Mouse (Mus musculus) midbrain, embryonic 16.5 days (tissue): Measurements from ENCODE around the gene Cttnbp2nl. TPM values are rescaled to one million over a fixed set of nuclear protein-coding genes. Genes with fewer than 3 reads are reported as not detected.

Source experiments
- ATAC-seq: fragments of 200-750 bp; cut with Nextera tagmentation; 2 replicates; pipeline ENCODE4 v1.8.0; 2017; ENCODE audit warnings: moderate TSS enrichment
- H3K27ac ChIP-seq: fragments of 300-500 bp; sonication (generic); 2 replicates; pipeline ENCODE4 v1.5.1; 2014; ENCODE audit warnings: mild to moderate bottlenecking, low read length, mixed read lengths
- H3K27me3 ChIP-seq: fragments of 300-500 bp; sonication (generic); 2 replicates; pipeline ENCODE4 v1.6.1; 2014; ENCODE audit warnings: low read depth, low read length, mixed read lengths; ENCODE audit not compliant: control insufficient read depth, insufficient read depth
- H3K36me3 ChIP-seq: fragments of 300-500 bp; sonication (generic); 2 replicates; pipeline ENCODE4 v1.6.1; 2014; ENCODE audit warnings: mild to moderate bottlenecking, low read length, moderate library complexity, mixed read lengths; ENCODE audit not compliant: control insufficient read depth, insufficient read depth
- H3K4me1 ChIP-seq: fragments of 300-500 bp; sonication (generic); 2 replicates; pipeline ENCODE4 v1.6.1; 2014; ENCODE audit warnings: mild to moderate bottlenecking, low read length, mixed read lengths; ENCODE audit not compliant: control insufficient read depth, insufficient read depth
- H3K4me2 ChIP-seq: fragments of 300-500 bp; sonication (generic); 2 replicates; pipeline ENCODE4 v1.6.1; 2014; ENCODE audit warnings: mild to moderate bottlenecking, low read length, mixed read lengths
- H3K4me3 ChIP-seq: fragments of 300-500 bp; sonication (generic); 2 replicates; pipeline ENCODE4 v1.5.1; 2014; ENCODE audit warnings: low read depth, mild to moderate bottlenecking, low read length, moderate library complexity, mixed read lengths
- H3K9ac ChIP-seq: fragments of 300-500 bp; sonication (generic); 2 replicates; pipeline ENCODE4 v1.6.1; 2014; ENCODE audit warnings: low read depth, low read length, mixed read lengths
- H3K9me3 ChIP-seq: fragments of 300-500 bp; sonication (generic); replicated peaks from 2 replicates; pipeline ENCODE4 v1.6.1; 2014; ENCODE audit warnings: mild to moderate bottlenecking, low read length, mixed read lengths; ENCODE audit not compliant: control insufficient read depth, poor library complexity, severe bottlenecking
- WGBS: fragments of 180-500 bp; shearing (Covaris S2); extraction: QIAGEN DNeasy Blood & Tissue Kit; methylation state at CpG from one replicate; pipeline ENCODE4 v1.1.7; 2014; 5-methylcytosine and 5-hydroxymethylcytosine counted together
- polyA plus RNA-seq: library from polyadenylated mRNA; unstranded; fragments of >200 nt; fragmentation: Nextera tagmentation; extraction: Ambion mirVana; gene quantifications from 2 replicates; pipeline ENCODE4 v1.2.1, GENCODE M21; 2015

Gene Cttnbp2nl
- polyA plus RNA-seq, 1 experiment from 2014 or later: 57.9 TPM

DNA sequence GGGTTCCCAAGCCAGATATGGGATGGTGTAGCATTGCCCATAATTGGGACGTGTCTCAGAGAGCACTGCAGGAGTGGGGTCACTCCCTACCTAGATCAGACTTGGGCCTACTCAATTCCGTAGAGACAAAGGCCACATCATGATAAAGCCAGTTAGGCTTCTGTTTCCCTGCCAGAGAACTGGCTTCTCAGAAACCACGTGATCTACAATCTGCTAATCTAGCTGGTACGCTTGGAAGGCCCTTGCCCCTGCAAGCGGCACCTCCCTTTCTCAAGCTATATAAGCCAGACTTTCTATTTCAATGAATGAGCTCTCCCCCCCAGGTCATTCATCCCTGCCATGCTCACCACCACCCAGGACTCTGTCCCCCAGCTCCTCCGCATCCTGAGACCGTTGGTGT lies 37.2 kb upstream of the Cttnbp2nl start:
- Histone ChIP-seq H3K36me3 (no peaks in the 10 kb centered on the region), H3K4me3 (no peak overlapping the region), H3K9ac (no peak overlapping the region), H3K9me3 (no peaks in the 10 kb centered on the region), H3K4me2 (no peak overlapping the region), H3K27me3 (no peaks in the 10 kb centered on the region), H3K27ac (no peak overlapping the region), H3K4me1 (0 out of 2 replicates have a peak, but pooled peaks cover 2% of the 10 kb centered on the region)
- WGBS: 94% methylated on average over 7 of the region's 7 CpGs
- no peak for ATAC-seq

- no peak overlapping the region for H3K9ac ChIP-seq
- 0 out of 2 replicates have a peak, but pooled peaks cover under 1% of the 10 kb centered on the region for H3K4me1 ChIP-seq
- no peak overlapping the region for H3K4me3 ChIP-seq
- no peaks in the 10 kb centered on the region for H3K27me3 ChIP-seq
- no peaks in the 10 kb centered on the region for H3K9me3 ChIP-seq
- H3K27ac ChIP-seq: no peak overlapping the region
- ATAC-seq: no peak
- H3K36me3 ChIP-seq: no peaks in the 10 kb centered on the region
- no peak overlapping the region for H3K4me2 ChIP-seq
- 90% methylated on average over 2 of the region's 2 CpGs for WGBS
These were observed 35.7 kb upstream of the Cttnbp2nl start for GRCm38 (mm10) chr3:105088638-105089037.

GRCm38 (mm10) chr3:105087344-105087743 lies 34.4 kb upstream of the Cttnbp2nl start:
- Histone ChIP-seq H3K4me1 (no peaks in the 10 kb centered on the region), H3K27me3 (no peaks in the 10 kb centered on the region), H3K36me3 (no peaks in the 10 kb centered on the region), H3K4me3 (no peak overlapping the region), H3K27ac (no peak overlapping the region), H3K9ac (no peak overlapping the region), H3K4me2 (no peak overlapping the region), H3K9me3 (no peaks in the 10 kb centered on the region)
- no peak for ATAC-seq
- WGBS: 69% methylated on average over 3 of the region's 3 CpGs

- Histone ChIP-seq H3K4me1 (0 out of 2 replicates have a peak, but pooled peaks cover 4% of the 10 kb centered on the region), H3K9me3 (no peaks in the 10 kb centered on the region), H3K27me3 (no peaks in the 10 kb centered on the region), H3K4me3 (no peak overlapping the region), H3K27ac (no peak overlapping the region), H3K9ac (no peak overlapping the region; the same call in 1 of the 2 replicates), H3K36me3 (no peaks in the 10 kb centered on the region), H3K4me2 (peak overlapping the region; percentile 27; the same call in 1 of the 2 replicates)
- 14% methylated on average over 7 of the region's 7 CpGs for whole genome bisulfite sequencing
- ATAC-seq: peak; percentile 96
These were observed 25.4 kb upstream of the Cttnbp2nl start for GRCm38 (mm10) chr3:105078231-105078826.

DNA sequence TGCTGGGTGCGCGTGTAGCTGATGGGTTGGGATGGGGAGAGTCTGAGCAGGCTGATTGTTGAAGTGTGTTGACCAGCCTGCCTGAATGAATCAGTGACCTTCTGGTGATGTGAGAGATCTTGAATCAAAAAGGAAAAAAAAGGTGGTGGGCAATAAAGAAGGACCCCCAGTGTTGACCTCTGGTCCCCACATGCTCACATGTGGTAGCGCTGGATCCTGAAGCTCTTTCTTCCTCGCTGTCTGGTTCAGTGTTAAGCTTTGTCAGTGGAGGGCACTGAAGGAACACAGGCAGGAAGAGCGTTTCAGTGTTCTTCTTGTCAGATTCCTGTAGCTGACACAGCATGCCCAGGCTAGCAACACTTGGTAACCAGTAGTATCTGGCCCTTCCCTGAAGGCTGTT lies 22.9 kb upstream of the Cttnbp2nl start:
- Histone ChIP-seq H3K4me2 (no peak overlapping the region), H3K36me3 (no peaks in the 10 kb centered on the region), H3K27ac (no peak overlapping the region), H3K4me3 (no peak overlapping the region), H3K9ac (no peak overlapping the region), H3K9me3 (no peaks in the 10 kb centered on the region), H3K4me1 (0 out of 2 replicates have a peak, but pooled peaks cover 4% of the 10 kb centered on the region), H3K27me3 (no peaks in the 10 kb centered on the region)
- 90% methylated on average over 5 of the region's 5 CpGs for WGBS
- ATAC-seq: no peak

DNA sequence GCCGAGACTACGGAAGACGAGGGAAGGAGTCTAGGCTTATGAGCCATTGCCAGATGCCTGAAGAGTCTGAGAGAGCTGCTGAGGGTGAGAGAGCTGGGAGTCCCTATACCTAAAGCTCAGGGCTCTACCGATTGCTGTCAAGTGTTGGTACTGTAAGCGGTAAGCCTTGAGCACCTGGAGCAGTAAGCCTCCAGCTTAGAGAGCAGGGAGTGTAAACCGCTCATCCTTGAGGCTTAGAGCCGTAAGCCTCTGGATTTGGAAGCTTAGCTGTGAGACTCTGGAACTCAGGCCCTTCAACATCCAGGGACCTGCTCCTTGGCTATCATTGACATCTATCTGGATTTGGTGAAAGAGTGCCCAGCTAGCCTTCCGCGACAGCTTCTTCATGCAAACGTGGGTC lies 19.6 kb upstream of the Cttnbp2nl start:
- Histone ChIP-seq H3K9ac (no peak overlapping the region), H3K4me2 (no peak overlapping the region), H3K4me3 (no peak overlapping the region), H3K36me3 (no peaks in the 10 kb centered on the region), H3K4me1 (no peaks in the 10 kb centered on the region), H3K27me3 (no peaks in the 10 kb centered on the region), H3K9me3 (no peaks in the 10 kb centered on the region), H3K27ac (no peak overlapping the region)
- no peak for ATAC-seq
- 93% methylated on average over 10 of the region's 10 CpGs for WGBS

GRCm38 (mm10) chr3:105071251-105071650 lies 18.3 kb upstream of the Cttnbp2nl start:
- Histone ChIP-seq H3K4me2 (no peak overlapping the region), H3K9ac (no peak overlapping the region), H3K4me3 (no peak overlapping the region), H3K27me3 (no peaks in the 10 kb centered on the region), H3K9me3 (no peaks in the 10 kb centered on the region), H3K4me1 (no peaks in the 10 kb centered on the region), H3K27ac (no peak overlapping the region), H3K36me3 (no peaks in the 10 kb centered on the region)
- no peak for ATAC-seq
- 94% methylated on average over 5 of the region's 5 CpGs for WGBS

DNA sequence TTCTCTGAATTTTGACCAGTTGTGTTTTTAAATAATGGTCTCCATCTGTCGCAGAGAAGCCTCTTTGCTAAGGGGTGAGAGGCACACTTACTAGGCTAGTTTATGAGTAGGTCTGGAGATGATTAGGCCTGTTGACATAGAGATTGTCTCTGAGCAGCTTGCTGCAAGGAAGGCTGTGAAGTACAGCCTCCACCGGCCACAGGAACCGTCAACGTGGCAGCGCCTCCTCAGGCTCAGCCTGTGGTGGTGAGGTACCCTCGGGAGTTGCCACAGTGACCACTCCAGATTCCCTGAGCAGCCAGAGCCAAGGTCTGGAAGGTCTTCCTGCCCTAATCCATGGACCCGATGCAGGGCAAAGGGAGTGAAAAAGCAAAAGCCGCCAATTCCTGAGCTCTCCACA lies 17.6 kb upstream of the Cttnbp2nl start:
- Histone ChIP-seq H3K27ac (no peak overlapping the region), H3K36me3 (no peaks in the 10 kb centered on the region), H3K4me3 (no peak overlapping the region), H3K4me2 (no peak overlapping the region), H3K4me1 (no peaks in the 10 kb centered on the region), H3K27me3 (no peaks in the 10 kb centered on the region), H3K9me3 (no peaks in the 10 kb centered on the region), H3K9ac (no peak overlapping the region)
- no peak for ATAC-seq
- WGBS: 72% methylated on average over 8 of the region's 8 CpGs

DNA sequence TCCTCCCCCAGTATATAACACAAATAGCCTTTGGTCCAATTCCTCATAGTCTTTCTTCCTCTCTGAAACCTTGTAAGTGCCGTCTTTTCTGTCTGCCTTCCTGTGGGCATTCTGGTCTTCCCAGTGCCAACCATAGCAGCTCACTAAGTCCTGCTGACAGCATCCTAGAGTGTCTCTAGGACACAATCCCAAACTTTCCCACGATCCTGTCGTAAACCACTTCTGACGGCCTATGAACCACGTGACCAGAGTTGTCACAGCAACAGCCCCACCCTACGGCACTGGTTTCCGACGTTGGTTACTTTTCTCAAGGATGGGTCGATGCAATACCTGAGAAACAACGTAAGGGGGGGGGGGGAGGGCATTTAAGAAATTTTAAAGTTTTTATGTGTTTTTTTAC lies 13.6 kb upstream of the Cttnbp2nl start, which contains the start of gene 4930564D02Rik:
Gene 4930564D02Rik, plus strand, starts transcription at position 301 of the 400 bp plus-strand sequence.
- H3K27ac ChIP-seq: no peak within 1 kb of the TSS
- H3K27me3 ChIP-seq: peaks cover 3% of the 10 kb centered on the region; the same call in 1 of the 2 replicates
- no peak for ATAC-seq
- no peaks in the 10 kb centered on the region for H3K36me3 ChIP-seq
- no peaks in the 10 kb centered on the region for H3K4me1 ChIP-seq
- H3K4me3 ChIP-seq: no peak within 1 kb of the TSS
- no peaks in the 10 kb centered on the region for H3K9me3 ChIP-seq
- no peak within 1 kb of the TSS for H3K4me2 ChIP-seq
- no peak within 1 kb of the TSS for H3K9ac ChIP-seq
- WGBS: 88% methylated on average over 10 of the region's 10 CpGs
